Mouse (Mus musculus) ovary, postnatal 10 days (tissue): ENCODE results near the gene Pcdh20.

Experiments used
- DNase-seq: peaks from one replicate; pipeline ENCODE4 v3.0.0; 2022; ENCODE audit warnings: low spot score

Pcdh20 gene

DNA sequence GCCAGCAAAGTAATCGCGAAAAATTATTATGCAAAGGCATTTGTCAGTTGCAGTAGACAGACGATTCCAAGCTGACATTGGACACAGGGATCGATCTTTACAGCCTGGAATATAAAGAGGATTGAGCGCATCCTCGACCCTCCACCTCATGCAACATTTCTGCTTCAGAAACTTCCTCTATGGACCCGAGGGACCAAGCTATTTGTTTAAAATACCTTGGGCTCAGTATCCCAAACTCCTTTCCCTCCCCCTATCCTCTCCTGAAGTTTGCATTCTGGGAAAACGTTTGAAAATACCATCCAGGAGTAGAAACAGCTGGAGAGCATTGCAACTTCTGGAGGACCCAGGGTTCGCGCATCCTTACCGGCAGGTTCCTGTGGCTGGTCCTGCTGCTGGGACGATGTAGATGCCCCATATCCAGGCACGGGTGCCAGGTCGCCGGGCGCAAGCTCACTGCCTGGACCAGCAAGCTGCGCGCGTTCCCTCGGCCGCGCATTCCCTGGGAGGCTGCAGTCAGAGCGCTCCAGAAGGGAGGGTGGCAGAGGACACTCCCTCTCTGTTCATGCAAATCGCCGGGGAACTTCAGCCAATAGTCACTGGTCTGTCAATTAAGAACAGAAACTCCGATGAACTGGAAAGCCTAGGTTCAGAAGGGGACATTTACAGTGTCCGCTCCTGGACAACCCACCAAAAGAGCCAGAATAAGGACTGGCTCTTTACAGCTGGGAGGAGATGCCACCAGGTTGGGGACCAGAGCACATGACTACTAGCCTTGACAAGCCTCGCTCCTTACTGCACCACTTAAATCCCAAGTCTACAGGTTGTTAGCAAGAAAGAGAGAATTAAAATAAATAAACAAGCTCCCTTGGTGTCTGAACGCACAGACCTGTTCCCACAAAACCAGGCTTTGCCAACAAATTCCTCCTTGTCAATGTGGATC is at the start of gene Pcdh20:
Pcdh20 (minus strand) TSS at position 902 of the 940 bp plus-strand sequence.
- DNase-seq = no peak

- DNase-seq = no peak
These were observed 8.7 kb upstream of the Pcdh20 start for GRCm38 (mm10) chr14:88479909-88480308.

- no peak for DNase-seq
These were observed 1.2 kb downstream of the Pcdh20 start for GRCm38 (mm10) chr14:88469956-88470355.

DNA sequence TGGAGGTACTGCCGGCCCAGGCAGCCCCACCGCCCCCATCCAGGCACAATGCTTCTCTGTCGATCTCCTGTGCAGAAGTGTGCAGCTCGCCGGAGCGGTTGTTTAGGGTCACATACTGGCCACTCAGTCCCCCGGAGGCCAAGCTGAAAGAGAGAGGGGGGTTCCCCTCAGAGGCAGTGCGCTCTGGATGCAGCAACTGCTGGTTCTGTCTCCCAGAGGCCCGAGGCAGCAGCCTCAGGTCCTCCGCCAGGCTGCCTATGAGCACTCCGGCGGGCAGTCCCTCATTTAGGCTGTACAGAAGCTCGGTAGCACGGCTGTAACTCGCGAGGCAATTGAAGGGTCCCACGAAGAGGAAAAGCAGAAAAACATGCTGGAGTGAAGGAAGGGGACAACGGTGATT is 1.8 kb downstream of the Pcdh20 start:
- DNase-seq = no peak

DNA sequence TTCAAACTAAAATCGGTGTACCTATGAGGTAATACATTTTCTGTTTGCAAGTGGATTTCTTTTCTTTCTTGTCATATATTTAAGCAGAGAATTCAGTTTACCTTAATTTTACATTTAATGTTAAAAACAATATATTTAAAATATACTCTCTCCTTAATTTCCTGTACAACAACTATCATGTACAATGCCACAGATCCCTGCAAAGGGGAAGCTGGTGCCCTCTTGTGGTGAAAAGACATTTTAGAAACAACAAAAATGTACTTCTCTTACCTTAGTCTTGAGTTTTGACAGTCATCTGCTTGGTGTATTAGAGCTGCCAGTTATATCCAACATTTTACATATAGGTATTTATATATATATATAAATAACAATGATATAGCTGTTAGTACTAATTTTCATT is 4.8 kb downstream of the Pcdh20 start:
- DNase-seq = no peak

GRCm38 (mm10) chr14:88464356-88464755 is 6.8 kb downstream of the Pcdh20 start:
- no peak for DNase-seq

- no peak for DNase-seq
These were observed 7.8 kb downstream of the Pcdh20 start for GRCm38 (mm10) chr14:88463357-88463756.

DNA sequence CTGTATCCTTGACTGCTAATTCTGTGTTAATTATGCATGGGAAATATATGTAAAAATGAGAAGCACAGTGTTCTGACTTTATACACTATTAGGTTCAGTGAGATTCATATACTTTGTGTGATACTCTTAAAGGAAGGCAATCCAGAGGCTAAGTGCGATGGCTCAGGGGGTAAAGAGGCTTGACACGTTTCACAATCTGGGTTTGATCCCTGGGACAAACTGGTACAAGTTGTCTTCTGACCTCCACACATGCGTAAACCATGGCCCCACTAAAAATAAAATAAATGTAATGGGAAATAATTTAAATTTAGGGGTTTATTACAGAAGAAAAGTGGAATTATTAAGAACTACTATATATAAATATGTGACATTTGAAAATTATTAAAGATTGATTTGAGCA is 8.3 kb downstream of the Pcdh20 start:
- DNase-seq = no peak

DNA sequence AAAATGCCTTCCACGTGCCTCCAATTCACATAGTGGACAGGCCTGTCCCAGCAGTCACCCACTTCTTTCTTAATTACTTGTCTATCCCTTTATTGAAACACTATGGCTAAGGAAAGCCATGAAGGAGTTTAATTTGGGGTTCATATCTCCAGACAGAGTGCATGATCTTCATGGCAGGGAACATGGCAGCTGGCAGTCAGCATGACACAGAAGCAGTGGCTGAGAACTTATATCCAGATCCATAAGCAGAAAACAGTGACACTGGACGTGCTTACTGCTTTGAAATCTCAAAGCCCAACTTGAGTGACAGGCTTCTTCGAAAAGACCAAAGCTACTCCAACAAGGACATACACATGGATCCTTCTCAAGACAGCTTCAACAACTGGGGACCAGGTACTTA is 10.5 kb downstream of the Pcdh20 start:
- DNase-seq = no peak

GRCm38 (mm10) chr14:88443304-88443703 is 27.9 kb downstream of the Pcdh20 start:
- no peak for DNase-seq

DNA sequence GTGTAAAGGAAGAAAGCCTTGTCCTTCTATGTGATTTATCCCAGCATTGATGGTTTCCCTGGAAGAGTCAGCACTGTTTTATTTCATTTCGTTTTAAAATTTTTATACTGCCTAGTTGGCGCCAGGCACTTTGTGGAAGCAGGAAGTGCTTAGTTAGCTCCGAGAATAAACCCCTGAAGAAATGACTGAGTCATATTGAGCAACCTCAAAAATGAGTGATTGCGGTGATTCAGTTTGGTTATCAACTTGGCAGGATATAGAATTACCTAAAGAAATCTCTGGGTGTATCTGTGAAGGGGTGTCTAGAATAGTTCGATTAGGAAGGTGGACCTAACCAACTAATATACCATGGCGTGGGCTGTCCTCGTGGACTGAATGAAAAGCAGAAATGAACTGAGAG is 41.8 kb downstream of the Pcdh20 start:
- DNase-seq = no peak

DNA sequence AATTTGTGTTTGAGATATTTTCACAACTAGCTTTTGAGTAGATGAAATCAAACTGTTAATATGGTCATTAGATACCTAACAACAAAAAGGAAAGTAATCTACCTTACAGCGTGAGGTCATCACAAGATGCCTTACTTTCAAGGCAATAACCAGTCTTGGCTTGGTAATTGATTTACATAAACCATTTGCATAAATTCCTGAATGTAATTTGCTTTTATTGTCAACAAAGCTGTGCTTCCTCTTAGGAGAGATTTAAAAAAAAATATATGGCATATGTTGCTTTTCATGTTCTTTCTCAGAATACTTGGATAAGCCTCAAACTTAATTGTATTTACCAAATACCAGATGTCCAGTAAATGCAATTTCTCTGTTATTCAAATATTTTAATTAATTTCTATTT is 43.8 kb downstream of the Pcdh20 start:
- DNase-seq = no peak
